Mouse (Mus musculus) hindbrain, embryonic 14.5 days (tissue): Measurements from ENCODE around the gene Zeb2. TPM values are rescaled to one million over a fixed set of nuclear protein-coding genes. Genes with fewer than 3 reads are reported as not detected.

ENCODE experiments used
- ATAC-seq: fragments of 200-750 bp; cut with Nextera tagmentation; 2 replicates; pipeline ENCODE4 v1.8.0; 2017; ENCODE audit warnings: moderate number of reproducible peaks, mild to moderate bottlenecking, moderate TSS enrichment, moderate library complexity; ENCODE audit not compliant: low FRiP score
- DNase-seq: peaks from one replicate; pipeline ENCODE4 v3.0.0-alpha.2; 2015; ENCODE audit warnings: low spot score
- H3K27ac ChIP-seq: fragments of 300-500 bp; sonication (generic); 2 replicates; pipeline ENCODE4 v1.5.1; 2014; ENCODE audit warnings: mild to moderate bottlenecking, moderate library complexity
- H3K27me3 ChIP-seq: fragments of 300-500 bp; sonication (generic); 2 replicates; pipeline ENCODE4 v1.6.1; 2014; ENCODE audit warnings: mild to moderate bottlenecking, low read length, mixed read lengths; ENCODE audit not compliant: control insufficient read depth, insufficient read depth
- H3K36me3 ChIP-seq: fragments of 300-500 bp; sonication (generic); replicated peaks from 2 replicates; pipeline ENCODE4 v1.6.1; 2014; ENCODE audit not compliant: control insufficient read depth, insufficient read depth
- H3K4me1 ChIP-seq: fragments of 300-500 bp; sonication (generic); replicated peaks from 2 replicates; pipeline ENCODE4 v1.6.1; 2014; ENCODE audit warnings: antibody characterized with exemption, low read length, mixed read lengths; ENCODE audit not compliant: control insufficient read depth, insufficient read depth
- H3K4me2 ChIP-seq: fragments of 300-500 bp; sonication (generic); replicated peaks from 2 replicates; pipeline ENCODE4 v1.6.1; 2014; ENCODE audit warnings: mild to moderate bottlenecking, moderate library complexity
- H3K4me3 ChIP-seq: fragments of 300-500 bp; sonication (generic); replicated peaks from 2 replicates; pipeline ENCODE4 v1.5.1; 2014; ENCODE audit warnings: mild to moderate bottlenecking, low read length
- H3K9ac ChIP-seq: fragments of 300-500 bp; sonication (generic); 2 replicates; pipeline ENCODE4 v1.6.1; 2014
- H3K9me3 ChIP-seq: fragments of 300-500 bp; sonication (generic); 2 replicates; pipeline ENCODE4 v1.6.1; 2016; ENCODE audit warnings: low read length; ENCODE audit not compliant: control insufficient read depth
- WGBS: fragments of 180-500 bp; shearing (Covaris S2); extraction: QIAGEN DNeasy Blood & Tissue Kit; methylation state at CpG from one replicate; pipeline ENCODE4 v1.1.7; 2014; 5-methylcytosine and 5-hydroxymethylcytosine counted together
- polyA plus RNA-seq: library from polyadenylated mRNA; unstranded; fragments of >200 nt; fragmentation: Nextera tagmentation; extraction: Ambion mirVana; gene quantifications from 2 replicates; pipeline ENCODE4 v1.2.1, GENCODE M21; 2014

The Zeb2 gene
- polyA plus RNA-seq, 1 experiment from 2014 or later, result 38.8 TPM

DNA sequence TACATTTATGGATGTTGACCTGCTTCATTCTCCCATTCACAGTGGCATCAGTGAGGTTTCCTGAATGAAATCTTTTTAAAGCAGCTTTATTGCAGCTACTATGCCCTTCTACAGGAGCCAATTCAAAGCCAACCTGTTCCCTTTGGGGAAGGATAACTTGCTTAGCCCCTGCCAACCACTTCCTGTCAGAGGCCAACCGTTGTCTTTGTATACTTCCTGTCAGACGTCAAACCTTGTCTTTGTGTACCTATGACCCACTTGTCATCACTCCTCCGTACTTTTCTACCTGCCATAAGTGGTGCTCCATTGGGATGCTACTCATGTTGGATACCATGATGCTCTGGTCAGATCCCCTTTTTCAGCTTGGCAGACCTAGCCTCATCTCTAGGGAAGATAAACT, 156.6 kb downstream of the Zeb2 start:
- WGBS, result 84% methylated on average over 3 of the region's 3 CpGs
- H3K9me3 ChIP-seq, result no peaks in the 10 kb centered on the region
- no peaks in the 10 kb centered on the region for H3K27me3 ChIP-seq
- no peak overlapping the region for H3K9ac ChIP-seq
- no peaks in the 10 kb centered on the region for H3K36me3 ChIP-seq
- H3K27ac ChIP-seq, result no peak overlapping the region
- no peak overlapping the region for H3K4me3 ChIP-seq
- no peak overlapping the region for H3K4me2 ChIP-seq
- no peak for DNase-seq
- no peak for ATAC-seq
- H3K4me1 ChIP-seq, result no peaks in the 10 kb centered on the region

DNA sequence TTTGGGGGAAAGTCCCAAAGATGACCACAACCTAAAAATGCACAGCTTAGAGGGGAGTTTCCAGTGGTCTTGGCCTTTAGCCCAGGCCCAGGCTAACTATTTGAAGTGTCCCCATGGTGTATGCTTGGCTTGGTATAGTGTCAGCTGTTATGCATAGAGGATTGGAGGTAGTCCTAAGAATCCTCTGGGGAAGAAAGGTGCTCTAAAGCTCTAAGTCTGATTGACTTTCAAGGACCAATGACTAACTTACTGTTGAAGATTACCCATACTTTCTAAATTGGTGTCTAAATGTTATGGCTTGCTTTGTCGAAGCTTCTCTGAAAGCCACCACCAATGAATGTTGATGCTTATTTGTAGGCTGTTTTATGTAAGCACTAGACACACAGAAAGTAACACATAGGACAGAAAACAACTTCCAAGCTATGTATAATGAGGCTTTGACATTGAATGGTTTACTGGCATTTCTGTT, 159.8 kb downstream of the Zeb2 start:
- Histone ChIP-seq H3K4me1 (no peaks in the 10 kb centered on the region), H3K36me3 (no peaks in the 10 kb centered on the region), H3K27me3 (no peaks in the 10 kb centered on the region), H3K4me3 (no peak overlapping the region), H3K4me2 (no peak overlapping the region), H3K9ac (no peak overlapping the region), H3K27ac (no peak overlapping the region), H3K9me3 (no peaks in the 10 kb centered on the region)
- DNase-seq (no peak), ATAC-seq (no peak)
- WGBS, result 95% methylated on average over 1 of the region's 1 CpGs

DNA sequence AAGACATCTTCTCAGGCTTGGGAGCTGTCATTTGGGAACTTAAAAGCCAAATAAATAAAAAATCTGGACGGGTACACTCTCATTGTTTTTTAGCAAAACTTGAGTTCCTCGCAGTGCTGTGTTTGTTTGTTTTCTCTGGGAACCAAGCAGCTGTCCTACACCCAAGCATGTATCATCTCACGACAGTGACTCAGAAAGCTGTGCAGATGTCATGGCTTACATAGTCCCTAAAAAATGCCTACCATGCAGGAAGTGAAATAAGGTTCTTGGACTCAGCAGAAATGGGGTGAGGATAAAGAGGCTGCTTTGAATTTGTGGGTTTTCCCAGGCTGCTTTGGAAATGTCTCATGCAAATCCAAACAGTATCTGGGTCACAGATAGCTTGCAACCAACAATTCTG, 161.0 kb downstream of the Zeb2 start:
- Histone ChIP-seq H3K36me3 (no peaks in the 10 kb centered on the region), H3K4me2 (no peak overlapping the region), H3K9ac (no peak overlapping the region), H3K27me3 (no peaks in the 10 kb centered on the region), H3K4me1 (no peaks in the 10 kb centered on the region), H3K27ac (no peak overlapping the region), H3K9me3 (no peaks in the 10 kb centered on the region), H3K4me3 (no peak overlapping the region)
- ATAC-seq, result no peak
- no peak for DNase-seq
- WGBS, result 66% methylated on average over 3 of the region's 3 CpGs

DNA sequence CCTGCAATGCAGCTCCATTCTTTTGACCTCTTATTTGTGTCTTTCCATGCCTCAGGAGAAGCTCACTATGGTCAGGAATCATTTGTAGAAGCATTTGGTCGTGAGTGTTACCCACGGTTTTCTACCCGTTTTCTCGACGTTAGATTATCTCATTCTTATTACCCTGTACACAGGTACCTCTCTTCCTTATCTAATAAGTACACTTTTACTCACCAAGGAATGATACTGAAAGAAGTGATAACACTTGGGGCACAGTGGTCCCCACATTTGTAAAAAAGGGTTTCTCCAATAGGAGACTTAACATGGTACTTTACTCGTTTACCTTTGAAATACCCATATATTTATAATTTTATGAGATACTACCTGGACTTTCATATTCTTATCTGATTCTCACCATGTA, 161.7 kb downstream of the Zeb2 start:
- ATAC-seq (no peak), DNase-seq (no peak)
- WGBS, result 90% methylated on average over 6 of the region's 6 CpGs
- H3K27ac ChIP-seq, result no peak overlapping the region
- no peaks in the 10 kb centered on the region for H3K27me3 ChIP-seq
- no peak overlapping the region for H3K4me2 ChIP-seq
- no peak overlapping the region for H3K9ac ChIP-seq
- no peaks in the 10 kb centered on the region for H3K9me3 ChIP-seq
- H3K4me3 ChIP-seq, result no peak overlapping the region
- H3K4me1 ChIP-seq, result no peaks in the 10 kb centered on the region
- no peaks in the 10 kb centered on the region for H3K36me3 ChIP-seq

DNA sequence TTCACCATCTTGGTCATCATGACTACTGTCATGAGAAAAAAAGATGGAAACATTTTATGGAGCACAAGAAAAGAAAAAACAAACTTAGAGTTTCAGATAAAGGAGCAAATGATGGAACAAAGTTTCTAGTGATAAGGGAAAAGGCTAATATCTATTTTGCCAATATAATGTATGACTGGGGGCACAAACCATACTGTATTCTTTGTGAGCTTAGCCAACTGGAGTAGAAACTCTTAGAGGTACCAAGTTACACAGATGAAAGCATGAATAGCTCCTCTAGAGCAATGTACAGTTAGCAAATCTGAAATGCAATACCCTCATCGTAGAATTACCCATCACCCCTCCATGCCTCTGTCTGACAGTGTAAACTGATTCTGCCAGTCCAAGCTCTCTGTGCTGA, 163.0 kb downstream of the Zeb2 start:
- no peaks in the 10 kb centered on the region for H3K4me1 ChIP-seq
- no peak overlapping the region for H3K9ac ChIP-seq
- WGBS, result 87% methylated on average over 1 of the region's 1 CpGs
- DNase-seq (no peak), ATAC-seq (no peak)
- no peak overlapping the region for H3K4me2 ChIP-seq
- no peak overlapping the region for H3K27ac ChIP-seq
- H3K4me3 ChIP-seq, result no peak overlapping the region
- no peaks in the 10 kb centered on the region for H3K27me3 ChIP-seq
- H3K9me3 ChIP-seq, result no peaks in the 10 kb centered on the region
- H3K36me3 ChIP-seq, result no peaks in the 10 kb centered on the region

DNA sequence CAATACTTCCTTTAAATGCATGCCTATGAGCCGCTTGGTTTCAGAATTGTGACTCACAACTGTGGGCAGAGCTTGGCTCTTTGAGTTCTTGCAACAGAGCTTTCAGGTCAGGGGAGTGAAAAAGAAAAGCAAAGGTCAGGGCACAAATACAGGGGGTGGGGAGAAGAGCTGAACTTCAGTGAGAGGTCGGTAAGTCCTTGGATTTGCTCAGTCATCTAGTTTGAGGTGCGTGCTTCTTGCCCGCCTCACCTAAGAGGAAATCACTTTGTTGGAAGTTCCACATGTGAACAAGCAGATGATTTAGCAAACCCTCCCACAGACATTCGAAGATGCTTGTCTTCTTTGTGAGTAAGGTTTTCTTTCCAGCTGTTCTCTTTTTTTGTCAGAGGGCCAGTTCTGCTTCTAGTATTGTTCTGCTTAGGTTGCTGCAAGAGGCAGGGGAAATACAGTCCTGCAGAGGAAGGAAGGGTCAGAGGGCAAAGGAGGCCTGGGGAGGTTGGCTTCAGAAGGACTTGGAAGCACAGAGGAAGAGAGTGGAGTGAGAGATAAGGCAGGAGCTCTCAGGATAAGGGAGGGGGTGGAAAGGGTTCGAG, 164.3 kb downstream of the Zeb2 start:
- H3K4me3 ChIP-seq, result no peak overlapping the region
- no peak overlapping the region for H3K27ac ChIP-seq
- H3K9ac ChIP-seq, result no peak overlapping the region
- H3K36me3 ChIP-seq, result no peaks in the 10 kb centered on the region
- no peaks in the 10 kb centered on the region for H3K27me3 ChIP-seq
- no peaks in the 10 kb centered on the region for H3K9me3 ChIP-seq
- no peak overlapping the region for H3K4me2 ChIP-seq
- 34% methylated on average over 6 of the region's 6 CpGs for whole genome bisulfite sequencing
- DNase-seq (no peak), ATAC-seq (no peak)
- no peaks in the 10 kb centered on the region for H3K4me1 ChIP-seq

DNA sequence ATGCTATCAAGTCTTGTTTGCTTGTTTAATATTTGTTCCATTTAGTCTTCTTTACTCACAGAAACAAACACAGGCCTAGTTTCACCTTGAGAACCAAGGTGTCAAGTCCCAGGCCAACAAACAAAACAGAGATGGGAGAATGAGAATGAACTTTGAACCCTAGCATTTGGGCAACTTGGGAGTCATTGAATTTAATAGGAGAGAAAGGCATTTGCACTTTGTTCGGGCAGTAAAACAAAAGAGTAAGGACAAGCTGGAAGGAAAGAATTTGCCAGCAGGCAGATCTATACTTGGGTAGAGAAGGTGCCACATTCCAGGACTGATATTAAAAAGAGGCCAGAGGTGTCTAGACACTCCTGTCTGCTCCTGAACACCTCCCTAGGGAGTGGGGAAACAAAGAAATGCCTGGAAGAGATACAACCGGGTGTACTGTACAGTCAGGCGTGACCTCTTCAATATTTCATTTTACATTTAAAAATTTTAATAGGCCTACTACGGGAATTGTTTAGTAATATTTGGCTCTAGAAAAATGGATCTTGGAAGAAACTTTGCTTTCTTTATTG, 165.5 kb downstream of the Zeb2 start:
- Histone ChIP-seq H3K4me1 (no peaks in the 10 kb centered on the region), H3K27me3 (no peaks in the 10 kb centered on the region), H3K4me2 (no peak overlapping the region), H3K36me3 (no peaks in the 10 kb centered on the region), H3K27ac (no peak overlapping the region), H3K9me3 (no peaks in the 10 kb centered on the region), H3K9ac (no peak overlapping the region), H3K4me3 (no peak overlapping the region)
- WGBS, result 57% methylated on average over 4 of the region's 4 CpGs
- DNase-seq (no peak), ATAC-seq (no peak)

DNA sequence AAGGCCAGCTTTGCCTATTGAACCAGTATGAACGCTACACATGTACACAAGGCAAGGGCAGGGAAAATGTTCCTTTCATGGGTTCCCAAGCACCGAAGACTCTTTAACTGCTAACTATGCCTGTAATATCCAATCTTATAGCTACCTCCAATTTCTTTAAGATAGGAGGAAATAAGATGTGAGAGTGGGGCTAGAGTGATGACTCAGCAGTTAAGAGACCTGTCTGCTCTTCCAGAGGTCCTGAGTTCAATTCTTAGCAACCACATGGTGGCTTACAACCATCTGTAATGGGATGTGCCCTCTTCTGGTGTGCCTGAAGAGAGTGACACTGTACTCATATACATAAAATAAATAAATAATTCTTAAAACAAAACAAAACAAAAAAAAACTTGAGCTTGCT, 172.5 kb downstream of the Zeb2 start:
- 97% methylated on average over 2 of the region's 2 CpGs for WGBS
- H3K9ac ChIP-seq, result no peak overlapping the region
- ATAC-seq, result no peak

More for the DNA sequence above, 172.5 kb downstream of the Zeb2 start:
- Histone ChIP-seq H3K4me3 (no peak overlapping the region), H3K27me3 (no peaks in the 10 kb centered on the region), H3K9me3 (no peaks in the 10 kb centered on the region), H3K27ac (no peak overlapping the region), H3K36me3 (no peaks in the 10 kb centered on the region), H3K4me1 (no peaks in the 10 kb centered on the region), H3K4me2 (no peak overlapping the region)
- no peak for DNase-seq
